Mouse (Mus musculus) lung, adult 2 months (tissue): ENCODE data around the gene Scml4. TPM values are rescaled to one million over a fixed set of nuclear protein-coding genes. Genes with fewer than 3 reads are reported as not detected.

Experiments used
- DNase-seq: peaks from one replicate; pipeline ENCODE4 v3.0.0; 2022
- H3K4me1 ChIP-seq: fragments of 200-500 bp; 2 replicates; pipeline ENCODE4 v1.6.1; 2011; ENCODE audit warnings: low read length; ENCODE audit not compliant: control insufficient read depth, insufficient read depth
- H3K4me3 ChIP-seq: fragments of 200-500 bp; replicated peaks from 2 replicates; pipeline ENCODE3; 2011; ENCODE audit warnings: low read depth, mild to moderate bottlenecking, control low read depth, low read length; ENCODE audit errors: extremely low read depth
- CTCF ChIP-seq: fragments of 200-500 bp; IDR thresholded peaks from 2 replicates; pipeline ENCODE4 v1.5.1; 2011; ENCODE audit warnings: mild to moderate bottlenecking, low read length, control low read depth; ENCODE audit not compliant: insufficient read depth
- POLR2A ChIP-seq: fragments of 200-500 bp; IDR thresholded peaks from 2 replicates; pipeline ENCODE4 v1.6.1; 2011; ENCODE audit warnings: low read depth, mild to moderate bottlenecking, control low read depth, low read length, borderline replicate concordance; ENCODE audit errors: extremely low read depth
- WGBS: fragments of 180-500 bp; shearing (Covaris S2); methylation state at CpG from one replicate; pipeline ENCODE4 v1.1.7; 2018; 5-methylcytosine and 5-hydroxymethylcytosine counted together
- polyA plus RNA-seq: library from polyadenylated mRNA; depleted of rRNA; stranded (reverse); fragments of >200 nt; gene quantifications from 2 replicates; pipeline ENCODE4 v1.2.3, GENCODE M21; 2012

Gene Scml4
- polyA plus RNA-seq, 1 experiment = 3.1 TPM

DNA sequence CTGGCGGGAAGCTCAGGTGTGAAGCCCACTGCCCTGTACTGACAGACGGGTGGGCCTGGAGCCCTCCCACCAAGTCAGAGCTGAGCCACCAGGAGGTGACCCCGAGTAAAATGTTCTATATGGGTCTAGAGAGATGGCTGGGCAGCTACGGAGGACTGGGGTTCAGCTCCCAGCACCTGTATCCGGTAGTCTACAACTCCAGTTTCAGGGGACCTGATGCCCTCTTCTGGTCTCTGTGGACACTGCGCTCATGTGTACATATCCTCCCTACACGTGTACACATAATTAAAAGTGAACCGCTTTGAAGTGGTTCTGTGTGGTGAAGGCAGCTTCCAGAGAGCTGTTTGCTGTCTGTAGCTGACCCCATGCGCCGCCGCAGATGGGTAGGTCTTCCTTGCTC, 20.1 kb upstream of the Scml4 start:
- DNase-seq = no peak
- 95% methylated on average over 11 of the region's 11 CpGs for WGBS
- no peaks in the 10 kb centered on the region; the same call in 1 of the 2 replicates for H3K4me1 ChIP-seq
- H3K4me3 ChIP-seq = no peak overlapping the region
- TF ChIP-seq CTCF (no peak), POLR2A (no peak)

DNA sequence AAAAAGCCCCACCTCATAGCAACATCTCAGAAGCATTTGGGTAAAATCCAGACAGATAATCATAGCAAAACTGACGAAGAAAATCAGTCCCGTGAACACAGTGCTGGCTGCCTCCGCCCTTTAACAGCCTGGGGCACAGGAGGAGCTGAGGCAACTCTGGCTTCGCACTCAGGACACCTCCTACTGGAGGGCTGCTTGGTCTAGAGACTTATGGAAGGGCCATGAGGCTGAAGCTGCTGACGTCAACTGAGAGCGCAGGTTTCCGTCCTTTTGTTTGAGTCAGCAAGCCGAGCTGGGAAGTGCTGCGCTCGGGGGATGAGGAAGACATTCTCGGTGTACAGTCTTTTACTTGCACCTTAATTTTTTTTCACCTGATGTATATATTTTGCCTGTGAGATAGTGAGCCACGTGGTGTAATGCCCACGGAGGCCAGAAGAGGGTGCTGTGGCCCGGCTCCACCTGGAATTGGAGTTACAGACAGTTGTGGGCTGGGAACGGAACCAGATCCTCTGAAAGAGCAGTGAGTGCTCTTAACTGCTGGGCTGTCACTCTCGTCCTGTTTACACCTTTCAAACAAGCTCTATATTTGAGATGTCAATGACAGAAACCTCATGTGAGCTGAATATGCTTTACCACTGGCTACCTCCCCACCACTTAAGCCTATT, 18.5 kb upstream of the Scml4 start:
- Histone ChIP-seq H3K4me3 (no peak overlapping the region), H3K4me1 (no peaks in the 10 kb centered on the region; the same call in 1 of the 2 replicates)
- TF ChIP-seq CTCF (peak; percentile 49), POLR2A (no peak)
- no peak for DNase-seq
- 59% methylated on average over 16 of the region's 16 CpGs for WGBS

DNA sequence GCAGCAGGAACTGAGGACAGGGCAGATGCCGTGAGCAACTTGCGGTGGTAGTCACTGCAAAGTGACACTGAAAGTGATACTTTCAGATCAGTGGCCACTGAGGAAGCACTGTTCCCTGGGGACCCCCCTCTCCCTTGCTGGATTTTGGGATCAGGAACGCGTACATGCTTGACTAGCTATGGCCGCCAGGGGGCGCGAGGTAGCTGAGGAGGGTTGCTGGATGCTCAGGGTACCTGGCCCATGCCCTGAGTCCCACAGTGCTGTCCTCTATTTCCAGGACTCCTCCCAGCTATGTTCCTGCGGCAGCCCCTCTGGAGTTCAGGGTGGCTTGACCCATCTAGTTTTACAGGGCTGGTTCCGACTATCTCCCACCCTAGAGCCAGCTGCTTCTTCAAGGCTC, 17.8 kb upstream of the Scml4 start:
- peak; percentile 80 for DNase-seq
- peak; percentile 87 for TF ChIP-seq CTCF
- TF ChIP-seq POLR2A = no peak
- WGBS = 18% methylated on average over 9 of the region's 9 CpGs
- H3K4me3 ChIP-seq = no peak overlapping the region
- H3K4me1 ChIP-seq = no peaks in the 10 kb centered on the region; the same call in 1 of the 2 replicates

DNA sequence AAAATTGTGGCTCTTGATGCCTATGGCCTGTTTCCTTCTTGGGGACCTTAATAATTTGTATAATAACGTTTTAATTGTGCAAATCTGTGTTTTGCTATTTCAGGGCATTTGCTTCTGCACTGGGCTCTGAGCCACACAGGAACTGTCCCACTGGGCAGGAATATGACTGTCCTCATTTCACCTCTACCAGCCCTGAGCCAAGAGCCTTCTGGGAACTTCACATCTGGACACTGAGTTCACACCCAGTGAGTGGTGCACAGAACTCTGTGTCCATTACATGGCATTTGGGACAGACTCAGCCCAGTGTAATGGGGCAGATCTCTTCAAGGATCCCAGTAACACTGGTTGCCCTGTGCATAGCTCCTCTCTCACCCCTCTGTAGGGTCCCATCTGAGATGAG, 16.8 kb upstream of the Scml4 start:
- no peak for DNase-seq
- TF ChIP-seq CTCF = no peak
- TF ChIP-seq POLR2A = no peak
- Histone ChIP-seq H3K4me3 (no peak overlapping the region), H3K4me1 (no peaks in the 10 kb centered on the region; the same call in 1 of the 2 replicates)
- WGBS = 23% methylated on average over 1 of the region's 1 CpGs

DNA sequence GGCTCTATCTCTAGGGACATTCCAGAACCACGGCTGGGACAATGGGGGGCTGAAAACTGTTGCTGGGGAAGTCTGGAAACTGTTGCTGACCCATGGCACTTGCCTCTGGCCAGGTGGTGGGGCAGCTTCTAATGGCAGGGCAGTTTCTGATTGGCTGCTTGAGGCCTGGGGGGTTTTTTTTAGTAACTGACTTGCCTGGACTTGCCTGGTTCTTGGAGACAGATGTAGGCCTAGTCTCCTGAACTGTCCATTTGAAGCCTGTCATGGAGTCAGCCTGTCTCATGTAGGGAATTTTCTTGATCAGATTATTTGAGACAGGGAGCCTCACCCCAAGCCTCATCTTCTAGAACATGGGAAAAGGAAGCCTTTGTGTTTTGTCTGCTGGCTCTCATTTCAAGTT, 14.7 kb upstream of the Scml4 start:
- no peaks in the 10 kb centered on the region; the same call in 1 of the 2 replicates for H3K4me1 ChIP-seq
- TF ChIP-seq POLR2A (no peak), CTCF (no peak)
- no peak overlapping the region for H3K4me3 ChIP-seq
- no peak for DNase-seq
- 35% methylated on average over 1 of the region's 1 CpGs for WGBS

DNA sequence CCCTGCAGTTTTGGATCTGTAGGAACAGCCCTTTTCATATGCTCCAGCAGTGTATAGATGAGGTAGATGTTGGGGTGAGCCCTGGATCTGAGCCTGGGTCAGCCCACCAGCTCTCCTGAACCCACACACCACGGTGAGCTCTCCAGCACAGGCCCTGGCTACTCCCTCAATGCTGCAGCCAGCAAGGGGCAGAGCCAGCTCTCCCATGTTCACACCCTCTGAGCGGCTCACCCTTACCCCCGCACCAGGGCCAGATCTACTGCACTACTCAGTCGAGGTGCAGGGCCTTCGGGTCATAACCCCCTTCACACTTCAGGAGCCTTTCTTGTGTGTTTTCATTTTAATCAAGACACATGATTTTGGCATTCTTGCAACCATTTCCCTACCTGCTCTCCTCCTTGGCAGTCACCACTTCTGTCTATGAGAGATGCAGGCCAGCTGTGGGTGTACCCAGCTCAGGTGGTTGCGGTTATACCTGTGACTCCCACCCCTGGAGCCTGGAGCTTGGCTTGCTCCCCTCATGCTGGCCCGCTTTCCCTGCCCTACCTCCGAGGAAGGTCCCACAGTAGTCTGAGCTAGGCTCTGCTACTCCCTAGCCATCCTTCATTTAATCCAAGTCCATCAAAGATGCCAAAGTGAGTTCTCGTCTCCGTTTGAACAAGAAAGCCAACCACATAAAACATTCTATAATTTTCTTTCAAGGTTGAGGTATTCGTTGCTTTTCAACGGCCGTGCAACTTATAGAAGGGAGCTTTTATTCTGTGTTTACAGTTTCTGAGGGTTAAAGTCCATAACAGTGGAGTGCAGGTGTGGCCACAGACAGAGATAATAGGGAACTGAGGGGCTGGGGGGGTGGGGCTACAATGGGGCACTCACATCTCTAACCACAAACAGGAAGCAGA, 11.7 kb upstream of the Scml4 start:
- no peak for DNase-seq
- WGBS = 84% methylated on average over 13 of the region's 13 CpGs
- Histone ChIP-seq H3K4me3 (no peak overlapping the region), H3K4me1 (no peaks in the 10 kb centered on the region; the same call in 1 of the 2 replicates)
- TF ChIP-seq CTCF (no peak), POLR2A (no peak)

DNA sequence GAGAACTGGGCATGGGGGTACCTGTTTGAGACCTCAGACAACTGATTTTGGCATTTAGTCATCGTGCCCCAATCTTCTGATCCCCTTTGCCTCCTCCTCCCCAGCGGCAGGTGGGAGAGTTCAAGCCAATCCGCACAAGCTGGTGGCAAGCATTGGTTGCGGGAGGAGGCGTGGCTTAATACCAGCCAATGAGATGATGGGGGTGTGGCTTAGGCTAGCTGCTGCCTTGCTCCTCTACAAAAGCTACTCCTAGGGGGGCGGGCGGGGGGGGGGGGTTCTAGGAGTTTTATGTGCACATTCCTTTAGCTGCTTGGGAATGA, 11.1 kb upstream of the Scml4 start:
- Histone ChIP-seq H3K4me3 (no peak overlapping the region), H3K4me1 (no peaks in the 10 kb centered on the region)
- TF ChIP-seq POLR2A = no peak
- TF ChIP-seq CTCF = no peak
- WGBS = 94% methylated on average over 7 of the region's 7 CpGs
- no peak for DNase-seq

DNA sequence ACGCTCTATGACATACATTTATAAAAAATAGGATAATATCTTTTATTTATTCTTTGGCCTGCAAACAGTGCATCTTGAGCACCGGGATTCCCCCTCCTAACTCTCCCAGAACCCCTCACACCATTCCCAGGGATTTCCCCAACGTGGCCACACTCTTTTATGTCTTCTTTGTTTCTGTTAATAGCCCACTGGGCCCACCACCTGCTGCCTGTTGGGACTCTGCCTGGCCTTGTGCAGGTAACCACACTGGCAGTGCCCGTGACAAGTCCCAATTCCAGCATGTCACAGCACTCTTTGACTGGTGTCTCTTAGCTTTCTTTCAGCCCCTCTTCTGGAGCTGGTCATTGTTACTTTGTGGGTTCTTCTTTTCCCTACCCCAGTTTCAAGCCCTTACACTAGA, 5.3 kb upstream of the Scml4 start:
- DNase-seq = no peak
- WGBS = 70% methylated on average over 4 of the region's 4 CpGs
- H3K4me3 ChIP-seq = no peak overlapping the region
- peaks cover 2% of the 10 kb centered on the region; the same call in 1 of the 2 replicates for H3K4me1 ChIP-seq
- TF ChIP-seq POLR2A (no peak), CTCF (no peak)

DNA sequence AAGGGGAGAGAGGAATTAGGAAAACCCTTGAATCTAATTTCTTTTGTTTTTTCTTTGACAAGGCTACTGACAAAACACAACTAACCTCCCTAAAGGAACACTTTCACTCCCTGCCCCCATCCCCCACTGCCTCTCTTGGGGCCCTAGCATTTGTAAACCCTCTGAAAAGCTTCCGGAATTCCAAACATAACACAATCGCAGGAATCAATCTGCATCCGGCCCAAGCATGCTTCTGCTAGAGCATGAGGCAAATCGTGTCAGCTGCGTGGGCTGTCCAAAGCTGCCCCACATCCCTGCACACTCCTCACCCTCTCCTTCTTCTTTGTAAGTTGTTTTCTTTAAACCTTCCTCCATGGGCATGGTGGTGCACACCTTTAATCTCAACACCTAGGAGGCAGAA, 4.9 kb upstream of the Scml4 start:
- DNase-seq = no peak
- 30% methylated on average over 5 of the region's 5 CpGs for WGBS
- Histone ChIP-seq H3K4me3 (no peak overlapping the region), H3K4me1 (peaks cover 2% of the 10 kb centered on the region; the same call in 1 of the 2 replicates)
- no peak for TF ChIP-seq CTCF
- no peak for TF ChIP-seq POLR2A

DNA sequence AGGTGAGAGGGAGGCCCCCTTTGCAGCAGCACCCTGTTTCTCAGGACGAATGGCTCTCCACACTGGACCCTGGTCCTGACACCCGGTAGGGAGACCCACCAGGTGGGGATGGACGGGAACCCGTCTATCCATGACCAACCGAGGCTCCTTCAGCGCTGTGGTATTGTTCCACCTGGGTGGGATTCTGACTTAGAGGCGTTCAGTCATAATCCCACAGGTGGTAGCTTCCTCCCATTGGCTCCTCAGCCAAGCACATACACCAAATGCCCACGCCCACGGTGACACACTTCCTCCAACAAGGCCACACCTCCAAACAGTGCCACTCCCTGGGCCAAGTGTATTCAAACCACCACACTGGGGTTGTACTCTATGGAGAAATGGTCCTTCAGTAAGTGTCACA, 3.6 kb upstream of the Scml4 start:
- Histone ChIP-seq H3K4me3 (no peak overlapping the region), H3K4me1 (peaks cover 4% of the 10 kb centered on the region; the same call in 1 of the 2 replicates)
- no peak for DNase-seq
- 96% methylated on average over 9 of the region's 9 CpGs for WGBS
- no peak for TF ChIP-seq POLR2A
- no peak for TF ChIP-seq CTCF
